Mouse (Mus musculus) lung, adult 2 months (tissue): ENCODE measurements around the gene Adgrv1. TPM values are rescaled to one million over a fixed set of nuclear protein-coding genes. Genes with fewer than 3 reads are reported as not detected.

Source experiments
- DNase-seq: peaks from one replicate; pipeline ENCODE4 v3.0.0; 2022
- H3K4me1 ChIP-seq: fragments of 200-500 bp; 2 replicates; pipeline ENCODE4 v1.6.1; 2011; ENCODE audit warnings: low read length; ENCODE audit not compliant: control insufficient read depth, insufficient read depth
- H3K4me3 ChIP-seq: fragments of 200-500 bp; replicated peaks from 2 replicates; pipeline ENCODE3; 2011; ENCODE audit warnings: low read depth, mild to moderate bottlenecking, control low read depth, low read length; ENCODE audit errors: extremely low read depth
- CTCF ChIP-seq: fragments of 200-500 bp; IDR thresholded peaks from 2 replicates; pipeline ENCODE4 v1.5.1; 2011; ENCODE audit warnings: mild to moderate bottlenecking, low read length, control low read depth; ENCODE audit not compliant: insufficient read depth
- POLR2A ChIP-seq: fragments of 200-500 bp; IDR thresholded peaks from 2 replicates; pipeline ENCODE4 v1.6.1; 2011; ENCODE audit warnings: low read depth, mild to moderate bottlenecking, control low read depth, low read length, borderline replicate concordance; ENCODE audit errors: extremely low read depth
- WGBS: fragments of 180-500 bp; shearing (Covaris S2); methylation state at CpG from one replicate; pipeline ENCODE4 v1.1.7; 2018; 5-methylcytosine and 5-hydroxymethylcytosine counted together
- polyA plus RNA-seq: library from polyadenylated mRNA; depleted of rRNA; stranded (reverse); fragments of >200 nt; gene quantifications from 2 replicates; pipeline ENCODE4 v1.2.3, GENCODE M21; 2012

Gene Adgrv1
- polyA plus RNA-seq, 1 experiment, result 1.3 TPM

- Histone ChIP-seq H3K4me3 (no peak overlapping the region), H3K4me1 (no peaks in the 10 kb centered on the region)
- 75% methylated on average over 7 of the region's 7 CpGs for WGBS
- DNase-seq, result no peak
- no peak for TF ChIP-seq POLR2A
- TF ChIP-seq CTCF, result no peak
Observed at GRCm38 (mm10) chr13:81510142-81510541, 122.8 kb downstream of the Adgrv1 start.

- no peak for TF ChIP-seq POLR2A
- no peak for TF ChIP-seq CTCF
- Histone ChIP-seq H3K4me3 (no peak overlapping the region), H3K4me1 (no peaks in the 10 kb centered on the region)
- no peak for DNase-seq
- WGBS, result 49% methylated on average over 3 of the region's 3 CpGs
Observed at GRCm38 (mm10) chr13:81497035-81497434, 135.9 kb downstream of the Adgrv1 start.

- 61% methylated on average over 7 of the region's 7 CpGs for WGBS
- TF ChIP-seq POLR2A, result no peak
- no peak for TF ChIP-seq CTCF
- DNase-seq, result no peak
- no peaks in the 10 kb centered on the region for H3K4me1 ChIP-seq
- H3K4me3 ChIP-seq, result no peak overlapping the region
Observed at GRCm38 (mm10) chr13:81491971-81492370, 141.0 kb downstream of the Adgrv1 start.

- no peak overlapping the region for H3K4me3 ChIP-seq
- H3K4me1 ChIP-seq, result no peaks in the 10 kb centered on the region
- TF ChIP-seq POLR2A (no peak), CTCF (no peak)
Observed at GRCm38 (mm10) chr13:81486980-81487379, 146.0 kb downstream of the Adgrv1 start.

GRCm38 (mm10) chr13:81473750-81474149 lies 159.2 kb downstream of the Adgrv1 start:
- no peaks in the 10 kb centered on the region for H3K4me1 ChIP-seq
- TF ChIP-seq CTCF, result no peak
- no peak for TF ChIP-seq POLR2A
- H3K4me3 ChIP-seq, result no peak overlapping the region
- DNase-seq, result no peak

More at GRCm38 (mm10) chr13:81486980-81487379, 146.0 kb downstream of the Adgrv1 start:
- DNase-seq, result no peak

- TF ChIP-seq CTCF (no peak), POLR2A (no peak)
- 61% methylated on average over 4 of the region's 4 CpGs for WGBS
- DNase-seq, result no peak
- Histone ChIP-seq H3K4me3 (no peak overlapping the region), H3K4me1 (no peaks in the 10 kb centered on the region)
Observed at GRCm38 (mm10) chr13:81466661-81467060, 166.3 kb downstream of the Adgrv1 start.

GRCm38 (mm10) chr13:81465794-81466193 lies 167.2 kb downstream of the Adgrv1 start:
- Histone ChIP-seq H3K4me1 (no peaks in the 10 kb centered on the region), H3K4me3 (no peak overlapping the region)
- no peak for TF ChIP-seq POLR2A
- no peak for TF ChIP-seq CTCF
- WGBS, result 82% methylated on average over 3 of the region's 3 CpGs
- DNase-seq, result no peak

GRCm38 (mm10) chr13:81449630-81450029 lies 183.3 kb downstream of the Adgrv1 start:
- DNase-seq, result no peak
- TF ChIP-seq CTCF, result no peak
- TF ChIP-seq POLR2A, result no peak
- no peak overlapping the region for H3K4me3 ChIP-seq
- no peaks in the 10 kb centered on the region for H3K4me1 ChIP-seq
- WGBS, result 80% methylated on average over 4 of the region's 4 CpGs

- no peak for DNase-seq
- no peaks in the 10 kb centered on the region for H3K4me1 ChIP-seq
- TF ChIP-seq POLR2A (no peak), CTCF (no peak)
- 86% methylated on average over 7 of the region's 7 CpGs for WGBS
- no peak overlapping the region for H3K4me3 ChIP-seq
Observed at GRCm38 (mm10) chr13:81449198-81449597, 183.8 kb downstream of the Adgrv1 start.

GRCm38 (mm10) chr13:81441412-81441811 lies 191.5 kb downstream of the Adgrv1 start:
- H3K4me3 ChIP-seq, result no peak overlapping the region
- TF ChIP-seq POLR2A, result no peak
- TF ChIP-seq CTCF, result no peak
- no peaks in the 10 kb centered on the region for H3K4me1 ChIP-seq
- no peak for DNase-seq
- WGBS, result 77% methylated on average over 3 of the region's 3 CpGs
